8 mouse cellular contexts compared by ENCODE assay signal in genomic region chr7:143008370-143008926, GRCm38 (mm10). TPM values are rescaled to one million over a fixed set of nuclear protein-coding genes. Genes with fewer than 3 reads are reported as not detected.
A peak's percentile ranks its signal among the peaks of the same experiment; 100 is the strongest.
DNase-seq lines count a peak whose midpoint lies in the region; ATAC-seq and TF ChIP-seq lines count a peak whose summit lies in the region.

No protein-coding gene starts in this region.

- H3K9ac ChIP-seq in heart, embryonic 13.5 days: peak overlapping the region; percentile 80
- no peak overlapping the region; the same call in 1 of the 2 replicates for H3K9ac ChIP-seq in kidney, postnatal 0 days (ENCODE audit: low read depth, low read length)

- ATAC-seq in heart, embryonic 13.5 days (ENCODE audit: extremely low read depth, insufficient number of reproducible peaks, low FRiP score, low TSS enrichment): peak; percentile 9; the same call in 1 of the 2 replicates
- peak; percentile 53 for ATAC-seq in kidney, postnatal 0 days (replicated peaks; ENCODE audit: low FRiP score, low read depth)

- TF ChIP-seq CTCF in kidney, postnatal 0 days (IDR thresholded peaks at IDR 0.05; ENCODE audit: low read depth): no peak

- WGBS in heart, embryonic 13.5 days: 46% methylated on average over 8 of the region's 8 CpGs
- 36% methylated on average over 8 of the region's 8 CpGs for WGBS in kidney, postnatal 0 days

- DNase-seq in adrenal gland, postnatal 36 days: peak; percentile 44 to 56
- no peak for DNase-seq in adrenal gland, adult 18-20 months (ENCODE audit: low spot score in 2 of 2)
- peak; percentile 38 for DNase-seq in embryo, embryonic 9.5 days (ENCODE audit: extremely low spot score)
- peak; percentile 86 for DNase-seq in kidney, postnatal 0 days (ENCODE audit: low spot score)
- peak; percentile 80 for DNase-seq in lung, postnatal 36 days
- peak; percentile 74 for DNase-seq in splenic B cell, adult 2 months (ENCODE audit: low read depth, low spot score)
- no peak for DNase-seq in layer of hippocampus, adult 11-12 months (ENCODE audit: low spot score)

- peak overlapping the region; percentile 97 for H3K27ac ChIP-seq in heart, embryonic 13.5 days (replicated peaks)
- peak overlapping the region; percentile 88 for H3K27ac ChIP-seq in kidney, postnatal 0 days

- H3K27me3 ChIP-seq in heart, embryonic 13.5 days (replicated peaks): no peaks in the 10 kb centered on the region
- no peaks in the 10 kb centered on the region for H3K27me3 ChIP-seq in kidney, postnatal 0 days (ENCODE audit: insufficient read depth, low read length)
- no peaks in the 10 kb centered on the region for H3K27me3 ChIP-seq in splenic B cell, adult 2 months (ENCODE audit: control insufficient read depth, insufficient read depth, low read length, poor library complexity, severe bottlenecking)

- H3K36me3 ChIP-seq in heart, embryonic 13.5 days: no peaks in the 10 kb centered on the region
- no peaks in the 10 kb centered on the region for H3K36me3 ChIP-seq in kidney, postnatal 0 days (ENCODE audit: insufficient read depth, low read length)
- no peaks in the 10 kb centered on the region; the same call in 1 of the 2 replicates for H3K36me3 ChIP-seq in splenic B cell, adult 2 months (ENCODE audit: control insufficient read depth, insufficient read depth, low read length, poor library complexity, severe bottlenecking)

- H3K4me2 ChIP-seq in heart, embryonic 13.5 days: peak overlapping the region; percentile 57
- H3K4me2 ChIP-seq in kidney, postnatal 0 days (ENCODE audit: low read length): peak overlapping the region; percentile 19; the same call in 1 of the 2 replicates

- peak overlapping the region; percentile 31 for H3K4me3 ChIP-seq in heart, embryonic 13.5 days
- no peak overlapping the region for H3K4me3 ChIP-seq in kidney, postnatal 0 days (replicated peaks; ENCODE audit: low read depth, low read length)

- H3K9me3 ChIP-seq in heart, embryonic 13.5 days: no peaks in the 10 kb centered on the region
- H3K9me3 ChIP-seq in kidney, postnatal 0 days (replicated peaks; ENCODE audit: low read length): no peaks in the 10 kb centered on the region

- H3K4me1 ChIP-seq in heart, embryonic 13.5 days: peaks cover 89% of the 10 kb centered on the region
- H3K4me1 ChIP-seq in kidney, postnatal 0 days (replicated peaks; ENCODE audit: insufficient read depth, low read length): peaks cover 21% of the 10 kb centered on the region

RNA-seq across cellular contexts. Expression of gene Tspan32, which starts 3.6 kb away (rescaled TPM):
- under 1 TPM; 0.59 to 0.63 TPM for total RNA-seq in adrenal gland, postnatal 36 days (2021)
- 1 to 10 TPM in 1 of 2 experiments, under 1 TPM in 1; 0.50 to 1.2 TPM for total RNA-seq in adrenal gland, adult 18-20 months (2021)
- polyA plus RNA-seq in heart, embryonic 13.5 days (2015; fragmentation: Nextera tagmentation; extraction: Ambion mirVana): 4.9 and 5.9 TPM in 2 replicates
- polyA plus RNA-seq in kidney, postnatal 0 days (2015; fragmentation: Nextera tagmentation; extraction: Ambion mirVana): 1.0 and 1.1 TPM in 2 replicates

RNA-seq across cellular contexts. Expression of gene Ascl2, which starts 39.4 kb away (rescaled TPM):
- total RNA-seq in adrenal gland, postnatal 36 days (2021): under 1 TPM in 1 of 2 experiments, not detected in 1; 0.46 TPM
- under 1 TPM; 0.26 to 0.40 TPM for total RNA-seq in adrenal gland, adult 18-20 months (2021)
- polyA plus RNA-seq in heart, embryonic 13.5 days (2015; fragmentation: Nextera tagmentation; extraction: Ambion mirVana): 0.33 and 0.52 TPM in 2 replicates
- polyA plus RNA-seq in kidney, postnatal 0 days (2015; fragmentation: Nextera tagmentation; extraction: Ambion mirVana): 0.60 and 1.2 TPM in 2 replicates

RNA-seq across cellular contexts. Expression of gene Cd81, which starts 44.1 kb away (rescaled TPM):
- 100 to 1,000 TPM; 689 to 765 TPM for total RNA-seq in adrenal gland, postnatal 36 days (2021)
- 100 to 1,000 TPM; 609 to 688 TPM for total RNA-seq in adrenal gland, adult 18-20 months (2021)
- 750 and 845 TPM in 2 replicates for polyA plus RNA-seq in heart, embryonic 13.5 days (2015; fragmentation: Nextera tagmentation; extraction: Ambion mirVana)
- polyA plus RNA-seq in kidney, postnatal 0 days (2015; fragmentation: Nextera tagmentation; extraction: Ambion mirVana): 621 and 647 TPM in 2 replicates

Comparison
In these comparisons a context has a peak if more than half of its experiments do, and no peak if none do; other contexts are left out.
1. DNase-seq: peak in adrenal gland, postnatal 36 days (2 of 2), embryo, embryonic 9.5 days (single experiment), kidney, postnatal 0 days (single experiment), lung, postnatal 36 days (single experiment) and splenic B cell, adult 2 months (single experiment); none in adrenal gland, adult 18-20 months (0 of 2) and layer of hippocampus, adult 11-12 months (single experiment).